Mouse (Mus musculus): ENCODE data around the gene Taf15. TPM values are rescaled to one million over a fixed set of nuclear protein-coding genes. Genes with fewer than 3 reads are reported as not detected.

Taf15 gene
- polyA plus RNA-seq, 1 experiment from 2014 or later: 11.2 TPM

Other genes starting within 250 kb of the Taf15 start
- 0.12 and 0.21 TPM in 2 replicates for gene Slfn14, start 186.4 kb upstream of the Taf15 start, polyA plus RNA-seq (2016; fragmentation: Nextera tagmentation; extraction: Ambion mirVana)
- gene Ap2b1, start 174.1 kb upstream of the Taf15 start, polyA plus RNA-seq (2016; fragmentation: Nextera tagmentation; extraction: Ambion mirVana): 73.5 and 89.6 TPM in 2 replicates
- gene Pex12, start 170.5 kb upstream of the Taf15 start, polyA plus RNA-seq (2016; fragmentation: Nextera tagmentation; extraction: Ambion mirVana): 17.0 and 18.0 TPM in 2 replicates
- 3.9 and 6.5 TPM in 2 replicates for gene Rasl10b, start 63.9 kb upstream of the Taf15 start, polyA plus RNA-seq (2016; fragmentation: Nextera tagmentation; extraction: Ambion mirVana)
- gene Gas2l2, start 43.6 kb upstream of the Taf15 start, polyA plus RNA-seq (2016; fragmentation: Nextera tagmentation; extraction: Ambion mirVana): 0.09 TPM in 1 of 2 replicates, not detected in the other
- gene 1700020L24Rik, start 35.4 kb upstream of the Taf15 start, polyA plus RNA-seq (2016; fragmentation: Nextera tagmentation; extraction: Ambion mirVana): 0.54 TPM in 1 of 2 replicates, not detected in the other
- 1.2 and 1.6 TPM in 2 replicates for gene Mmp28, start 10.0 kb upstream of the Taf15 start, polyA plus RNA-seq (2016; fragmentation: Nextera tagmentation; extraction: Ambion mirVana)
- gene Heatr9, start 49.1 kb downstream of the Taf15 start, polyA plus RNA-seq (2016; fragmentation: Nextera tagmentation; extraction: Ambion mirVana): not detected in 2 replicates
- not detected in 2 replicates for gene Ccl5, start 57.4 kb downstream of the Taf15 start, polyA plus RNA-seq (2016; fragmentation: Nextera tagmentation; extraction: Ambion mirVana)
- 1.2 and 1.4 TPM in 2 replicates for gene Ccl9, start 105.5 kb downstream of the Taf15 start, polyA plus RNA-seq (2016; fragmentation: Nextera tagmentation; extraction: Ambion mirVana)
- 1.7 and 2.1 TPM in 2 replicates for gene Ccl6, start 120.0 kb downstream of the Taf15 start, polyA plus RNA-seq (2016; fragmentation: Nextera tagmentation; extraction: Ambion mirVana)
- gene Rpl9-ps1, start 172.5 kb downstream of the Taf15 start, polyA plus RNA-seq (2016; fragmentation: Nextera tagmentation; extraction: Ambion mirVana): not detected in 2 replicates
- gene Ccl3, start 176.3 kb downstream of the Taf15 start, polyA plus RNA-seq (2016; fragmentation: Nextera tagmentation; extraction: Ambion mirVana): 0.97 and 1.3 TPM in 2 replicates
- 0.57 TPM in 1 of 2 replicates, not detected in the other for gene Ccl4, start 189.5 kb downstream of the Taf15 start, polyA plus RNA-seq (2016; fragmentation: Nextera tagmentation; extraction: Ambion mirVana)
- not detected in 2 replicates for gene Wfdc17, start 230.9 kb downstream of the Taf15 start, polyA plus RNA-seq (2016; fragmentation: Nextera tagmentation; extraction: Ambion mirVana)
- gene Wfdc18, start 235.9 kb downstream of the Taf15 start, polyA plus RNA-seq (2016; fragmentation: Nextera tagmentation; extraction: Ambion mirVana): not detected in 2 replicates